Mouse (Mus musculus) midbrain, embryonic 15.5 days (tissue): Measurements from ENCODE around the gene Ino80b. TPM values are rescaled to one million over a fixed set of nuclear protein-coding genes. Genes with fewer than 3 reads are reported as not detected.
A peak's percentile ranks its signal among the peaks of the same experiment; 100 is the strongest.

Experiments
- ATAC-seq: fragments of 200-750 bp; cut with Nextera tagmentation; replicated peaks from 2 replicates; pipeline ENCODE4 v1.8.0; 2017; ENCODE audit warnings: moderate TSS enrichment
- H3K27ac ChIP-seq: fragments of 300-500 bp; sonication (generic); 2 replicates; pipeline ENCODE4 v1.5.1; 2015; ENCODE audit warnings: mild to moderate bottlenecking, inconsistent platforms
- H3K27me3 ChIP-seq: fragments of 300-500 bp; sonication (generic); replicated peaks from 2 replicates; pipeline ENCODE4 v1.6.1; 2015; ENCODE audit warnings: inconsistent platforms
- H3K36me3 ChIP-seq: fragments of 300-500 bp; sonication (generic); replicated peaks from 2 replicates; pipeline ENCODE4 v1.6.1; 2015; ENCODE audit warnings: inconsistent platforms
- H3K4me1 ChIP-seq: fragments of 300-500 bp; sonication (generic); 2 replicates; pipeline ENCODE4 v1.6.1; 2015; ENCODE audit warnings: inconsistent platforms
- H3K4me2 ChIP-seq: fragments of 300-500 bp; sonication (generic); 2 replicates; pipeline ENCODE4 v1.6.1; 2015; ENCODE audit warnings: inconsistent platforms, mild to moderate bottlenecking, moderate library complexity
- H3K4me3 ChIP-seq: fragments of 300-500 bp; sonication (generic); 2 replicates; pipeline ENCODE4 v1.5.1; 2015; ENCODE audit warnings: mild to moderate bottlenecking, inconsistent platforms
- H3K9ac ChIP-seq: fragments of 300-500 bp; sonication (generic); 2 replicates; pipeline ENCODE4 v1.6.1; 2015; ENCODE audit warnings: mild to moderate bottlenecking, inconsistent platforms
- H3K9me3 ChIP-seq: fragments of 300-500 bp; sonication (generic); 2 replicates; pipeline ENCODE4 v1.6.1; 2016; ENCODE audit warnings: inconsistent platforms
- WGBS: fragments of 180-500 bp; shearing (Covaris S2); methylation state at CpG from one replicate; pipeline ENCODE4 v1.1.7; 2015; ENCODE audit warnings: mixed read lengths; 5-methylcytosine and 5-hydroxymethylcytosine counted together
- polyA plus RNA-seq: library from polyadenylated mRNA; unstranded; fragments of >200 nt; fragmentation: Nextera tagmentation; extraction: Ambion mirVana; gene quantifications from 2 replicates; pipeline ENCODE4 v1.2.1, GENCODE M21; 2015

Ino80b gene
- polyA plus RNA-seq, 1 experiment from 2014 or later, result 15.1 TPM

DNA sequence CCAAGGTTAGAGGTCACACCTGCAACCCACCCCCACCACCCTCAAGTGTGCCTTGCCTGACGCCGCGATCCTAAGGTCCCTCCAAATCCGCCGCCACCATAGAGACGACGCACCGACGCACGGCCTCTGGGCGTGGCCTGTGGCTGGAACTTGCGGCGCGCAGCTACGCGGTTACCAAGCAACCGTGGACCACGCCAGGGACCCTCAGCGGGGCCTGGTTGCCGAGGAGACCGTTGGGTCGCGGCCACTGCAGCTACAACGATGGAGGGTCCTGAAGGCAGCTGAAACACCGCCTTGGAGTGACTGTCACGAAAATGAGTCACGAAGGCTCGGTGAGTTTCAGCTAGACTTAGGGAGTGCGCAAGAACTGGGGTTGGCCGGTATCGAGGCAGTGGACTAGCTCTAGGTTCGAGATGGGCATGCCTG is 31.0 kb upstream of the Ino80b start, which contains the start of the genes Wdr54 and 1700003E16Rik:
Gene Wdr54, minus strand, starts transcription at position 139 of the 426 bp plus-strand sequence.
Gene 1700003E16Rik, plus strand, starts transcription at position 146 of the 426 bp plus-strand sequence.
- H3K4me3 ChIP-seq, result peak within 1 kb of the TSS; percentile 59
- peaks cover 24% of the 10 kb centered on the region for H3K4me1 ChIP-seq
- peak within 1 kb of the TSS; percentile 46; the same call in 1 of the 2 replicates for H3K27ac ChIP-seq
- H3K36me3 ChIP-seq, result no peaks in the 10 kb centered on the region; the same call in 1 of the 2 replicates
- H3K9ac ChIP-seq, result peak within 1 kb of the TSS; percentile 43
- H3K4me2 ChIP-seq, result peak within 1 kb of the TSS; percentile 66
- peaks cover 15% of the 10 kb centered on the region for H3K27me3 ChIP-seq
- H3K9me3 ChIP-seq, result no peaks in the 10 kb centered on the region
- ATAC-seq, result peak; percentile 94
- WGBS, result under 1% methylated on average over 32 of the region's 32 CpGs

DNA sequence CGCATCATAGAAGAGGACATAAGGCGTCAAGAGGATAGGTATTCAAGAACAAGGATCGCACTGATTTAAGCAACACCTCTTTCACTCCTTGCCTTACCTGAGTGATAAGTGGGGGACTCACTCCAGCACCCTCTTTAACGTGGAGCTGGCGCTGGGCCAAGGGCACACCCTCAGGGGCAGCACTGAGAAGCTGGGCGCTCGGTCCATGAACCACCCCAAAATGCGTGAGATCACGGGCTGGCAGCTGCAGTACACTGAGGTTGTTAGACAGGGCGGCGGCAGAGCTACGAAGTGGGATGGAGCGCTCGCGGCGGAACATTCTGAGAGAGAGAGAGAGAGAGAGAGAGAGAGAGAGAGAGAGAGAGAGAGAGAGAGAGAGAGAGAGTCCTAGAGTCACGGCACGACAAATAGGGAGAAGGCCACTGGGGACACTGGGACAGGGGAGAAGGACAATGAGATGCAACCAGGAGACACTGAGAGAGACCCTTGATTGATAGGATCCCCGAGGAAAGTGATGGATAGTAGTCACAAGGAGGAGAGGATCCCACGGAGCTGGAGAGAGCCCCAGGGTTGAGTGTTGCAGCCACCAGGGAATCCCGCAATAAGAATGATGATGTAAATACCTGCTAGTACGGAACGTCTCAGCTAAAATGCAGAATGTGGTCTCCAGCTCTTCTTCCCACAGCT is 30.5 kb upstream of the Ino80b start:
- 7% methylated on average over 23 of the region's 23 CpGs for WGBS
- Histone ChIP-seq H3K27ac (peak overlapping the region; percentile 46; the same call in 1 of the 2 replicates), H3K36me3 (no peaks in the 10 kb centered on the region; the same call in 1 of the 2 replicates), H3K9ac (peak overlapping the region; percentile 43), H3K9me3 (no peaks in the 10 kb centered on the region), H3K4me2 (peak overlapping the region; percentile 66), H3K4me1 (peaks cover 24% of the 10 kb centered on the region), H3K4me3 (peak overlapping the region; percentile 59), H3K27me3 (peaks cover 9% of the 10 kb centered on the region)
- peak; percentile 62 for ATAC-seq

DNA sequence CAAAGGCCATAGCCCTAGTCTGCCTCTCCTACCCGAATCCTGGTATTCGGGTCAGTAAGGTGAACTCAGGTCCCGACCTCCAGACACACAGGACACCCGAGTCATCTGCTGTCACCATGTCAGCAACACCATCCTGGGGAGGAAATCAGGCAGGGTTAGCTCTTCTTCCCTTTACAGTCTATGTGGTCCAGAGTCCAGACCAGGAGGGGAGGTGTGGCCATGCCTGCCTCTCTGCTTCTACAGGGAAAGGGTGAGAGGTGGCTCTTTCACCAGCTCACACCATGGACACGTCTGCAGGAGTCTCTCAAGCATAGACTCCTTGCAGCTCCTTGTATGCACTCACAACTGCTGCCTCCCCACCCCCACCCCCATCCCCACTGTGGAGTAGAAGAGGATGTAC is 28.3 kb upstream of the Ino80b start:
- H3K4me1 ChIP-seq, result peaks cover 24% of the 10 kb centered on the region
- H3K9ac ChIP-seq, result no peak overlapping the region
- H3K9me3 ChIP-seq, result no peaks in the 10 kb centered on the region
- H3K27me3 ChIP-seq, result no peaks in the 10 kb centered on the region
- H3K4me3 ChIP-seq, result no peak overlapping the region
- H3K27ac ChIP-seq, result no peak overlapping the region
- no peak overlapping the region for H3K4me2 ChIP-seq
- ATAC-seq, result no peak
- 79% methylated on average over 5 of the region's 5 CpGs for whole genome bisulfite sequencing
- no peaks in the 10 kb centered on the region; the same call in 1 of the 2 replicates for H3K36me3 ChIP-seq

DNA sequence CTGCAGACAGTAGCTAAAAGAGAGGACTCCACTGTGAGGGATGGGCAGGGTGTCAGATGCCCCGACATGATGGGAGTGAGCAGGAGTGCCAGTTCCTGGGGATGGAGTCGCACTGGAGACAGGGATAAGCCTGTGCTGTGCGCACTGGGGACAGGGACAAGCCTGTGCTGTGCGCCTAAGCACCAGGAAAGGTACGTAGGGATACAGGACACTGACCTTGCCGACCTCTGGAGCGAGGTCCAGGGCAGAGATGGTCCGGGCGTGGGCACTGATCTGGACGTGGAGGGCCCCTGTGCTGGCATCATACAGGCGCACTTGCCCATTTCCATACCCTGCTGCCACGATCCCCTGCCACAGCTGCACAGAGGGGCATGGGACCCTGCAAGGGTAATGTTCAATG is 27.8 kb upstream of the Ino80b start:
- H3K9ac ChIP-seq, result no peak overlapping the region

DNA sequence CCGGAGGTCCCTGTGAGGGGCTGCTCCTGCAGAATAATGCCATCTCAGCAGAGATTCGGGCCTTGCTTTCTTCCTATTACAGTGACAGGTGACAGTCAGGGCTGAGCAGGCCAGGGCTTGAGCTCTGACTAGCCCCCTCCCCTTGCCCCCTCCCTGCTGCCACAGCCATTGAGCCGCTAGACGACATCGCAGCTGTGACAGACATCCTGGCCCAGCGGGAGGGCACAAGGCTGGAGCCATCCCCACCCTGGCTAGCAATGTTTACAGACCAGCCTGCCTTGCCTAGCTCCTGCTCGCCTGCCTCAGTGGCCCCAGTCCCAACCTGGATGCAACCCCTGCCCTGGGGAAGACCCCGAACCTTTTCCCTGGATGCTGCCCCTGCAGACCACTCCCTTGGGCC is 26.5 kb upstream of the Ino80b start:
- Histone ChIP-seq H3K27ac (no peak overlapping the region), H3K4me3 (no peak overlapping the region), H3K4me1 (peaks cover 22% of the 10 kb centered on the region), H3K36me3 (no peaks in the 10 kb centered on the region; the same call in 1 of the 2 replicates), H3K4me2 (no peak overlapping the region), H3K9me3 (no peaks in the 10 kb centered on the region), H3K9ac (no peak overlapping the region), H3K27me3 (no peaks in the 10 kb centered on the region)
- 20% methylated on average over 8 of the region's 8 CpGs for WGBS
- no peak for ATAC-seq

More for the DNA sequence above, 27.8 kb upstream of the Ino80b start:
- no peaks in the 10 kb centered on the region for H3K27me3 ChIP-seq
- 87% methylated on average over 12 of the region's 12 CpGs for WGBS
- ATAC-seq, result no peak
- H3K9me3 ChIP-seq, result no peaks in the 10 kb centered on the region
- H3K4me1 ChIP-seq, result peaks cover 24% of the 10 kb centered on the region
- H3K4me3 ChIP-seq, result no peak overlapping the region
- no peak overlapping the region for H3K27ac ChIP-seq
- no peak overlapping the region for H3K4me2 ChIP-seq
- H3K36me3 ChIP-seq, result no peaks in the 10 kb centered on the region; the same call in 1 of the 2 replicates

- WGBS, result 62% methylated on average over 7 of the region's 7 CpGs
- H3K4me2 ChIP-seq, result no peak overlapping the region
- no peaks in the 10 kb centered on the region for H3K36me3 ChIP-seq
- H3K4me1 ChIP-seq, result peaks cover 8% of the 10 kb centered on the region; the same call in 1 of the 2 replicates
- H3K27ac ChIP-seq, result no peak overlapping the region
- no peak overlapping the region for H3K9ac ChIP-seq
- no peaks in the 10 kb centered on the region for H3K27me3 ChIP-seq
- no peak overlapping the region for H3K4me3 ChIP-seq
- H3K9me3 ChIP-seq, result no peaks in the 10 kb centered on the region
- no peak for ATAC-seq
Observed at GRCm38 (mm10) chr6:83147280-83147679, 22.0 kb upstream of the Ino80b start.

GRCm38 (mm10) chr6:83145805-83146204 is 20.6 kb upstream of the Ino80b start:
- ATAC-seq, result no peak
- H3K9me3 ChIP-seq, result no peaks in the 10 kb centered on the region
- H3K4me3 ChIP-seq, result no peak overlapping the region
- no peak overlapping the region for H3K27ac ChIP-seq
- H3K36me3 ChIP-seq, result no peaks in the 10 kb centered on the region
- 76% methylated on average over 9 of the region's 9 CpGs for WGBS
- no peak overlapping the region for H3K4me2 ChIP-seq
- peaks cover 8% of the 10 kb centered on the region for H3K4me1 ChIP-seq
- H3K9ac ChIP-seq, result no peak overlapping the region
- H3K27me3 ChIP-seq, result no peaks in the 10 kb centered on the region

GRCm38 (mm10) chr6:83145209-83145608 is 20.0 kb upstream of the Ino80b start:
- no peak for ATAC-seq
- Histone ChIP-seq H3K4me1 (peaks cover 8% of the 10 kb centered on the region), H3K4me3 (no peak overlapping the region), H3K36me3 (no peaks in the 10 kb centered on the region), H3K4me2 (no peak overlapping the region), H3K9ac (no peak overlapping the region), H3K27me3 (no peaks in the 10 kb centered on the region), H3K27ac (no peak overlapping the region), H3K9me3 (no peaks in the 10 kb centered on the region)
- 84% methylated on average over 2 of the region's 2 CpGs for WGBS

GRCm38 (mm10) chr6:83142886-83143285 is 17.7 kb upstream of the Ino80b start:
- WGBS, result 57% methylated on average over 11 of the region's 11 CpGs
- H3K9me3 ChIP-seq, result no peaks in the 10 kb centered on the region
- no peak for ATAC-seq
- H3K4me3 ChIP-seq, result no peak overlapping the region
- H3K4me1 ChIP-seq, result peaks cover 15% of the 10 kb centered on the region
- H3K27ac ChIP-seq, result no peak overlapping the region
- peak overlapping the region; percentile 53; the same call in 1 of the 2 replicates for H3K4me2 ChIP-seq
- H3K36me3 ChIP-seq, result no peaks in the 10 kb centered on the region
- H3K27me3 ChIP-seq, result no peaks in the 10 kb centered on the region
- no peak overlapping the region for H3K9ac ChIP-seq

DNA sequence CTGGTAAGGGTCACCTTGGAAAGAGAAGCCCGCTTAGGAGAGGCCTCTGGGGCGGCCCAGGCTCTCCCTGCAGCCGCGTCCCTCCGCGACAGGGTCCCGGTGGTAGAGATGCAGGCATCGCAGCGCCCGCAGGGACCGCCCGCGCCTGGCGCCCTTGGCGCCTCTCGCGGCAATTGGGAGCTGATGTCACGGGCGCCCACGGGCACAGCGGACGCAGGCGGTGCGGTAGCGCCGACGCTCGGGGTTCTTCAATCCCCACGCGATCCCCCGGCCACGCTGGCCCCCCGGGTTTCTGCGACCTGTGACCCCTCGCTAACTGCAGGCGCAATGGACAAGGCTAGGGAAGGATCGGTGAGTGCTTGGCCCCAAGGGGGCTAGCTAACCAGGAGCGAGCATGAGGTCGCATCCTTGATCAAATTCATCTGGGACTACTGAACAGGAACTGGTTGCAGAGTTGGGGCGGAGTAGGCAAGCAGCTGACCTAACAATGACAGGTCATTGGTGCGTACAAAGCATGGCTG is 17.0 kb upstream of the Ino80b start:
- peak overlapping the region; percentile 21 for H3K9ac ChIP-seq
- no peak overlapping the region for H3K27ac ChIP-seq
- H3K36me3 ChIP-seq, result no peaks in the 10 kb centered on the region
- H3K4me2 ChIP-seq, result peak overlapping the region; percentile 53
- no peaks in the 10 kb centered on the region for H3K27me3 ChIP-seq
- peaks cover 21% of the 10 kb centered on the region for H3K4me1 ChIP-seq
- 1% methylated on average over 41 of the region's 41 CpGs for WGBS
- H3K9me3 ChIP-seq, result no peaks in the 10 kb centered on the region
- peak; percentile 22 for ATAC-seq
- H3K4me3 ChIP-seq, result peak overlapping the region; percentile 28

- 40% methylated on average over 4 of the region's 4 CpGs for WGBS
- peak overlapping the region; percentile 21; the same call in 1 of the 2 replicates for H3K9ac ChIP-seq
Observed at GRCm38 (mm10) chr6:83141636-83142035, 16.4 kb upstream of the Ino80b start.

GRCm38 (mm10) chr6:83140044-83140443 is 14.8 kb upstream of the Ino80b start:
- no peak overlapping the region for H3K4me2 ChIP-seq
- 89% methylated on average over 8 of the region's 8 CpGs for WGBS
- no peaks in the 10 kb centered on the region for H3K36me3 ChIP-seq
- peaks cover 6% of the 10 kb centered on the region; the same call in 1 of the 2 replicates for H3K27me3 ChIP-seq
- no peak overlapping the region for H3K9ac ChIP-seq
- H3K4me1 ChIP-seq, result peaks cover 38% of the 10 kb centered on the region
- no peaks in the 10 kb centered on the region for H3K9me3 ChIP-seq
- no peak for ATAC-seq
- H3K27ac ChIP-seq, result no peak overlapping the region
- H3K4me3 ChIP-seq, result no peak overlapping the region

More at GRCm38 (mm10) chr6:83141636-83142035, 16.4 kb upstream of the Ino80b start:
- H3K4me3 ChIP-seq, result peak overlapping the region; percentile 28; the same call in 1 of the 2 replicates
- no peak overlapping the region for H3K27ac ChIP-seq
- H3K27me3 ChIP-seq, result 0 out of 2 replicates have a peak, but pooled peaks cover 2% of the 10 kb centered on the region
- H3K36me3 ChIP-seq, result no peaks in the 10 kb centered on the region
- ATAC-seq, result no peak
- H3K9me3 ChIP-seq, result no peaks in the 10 kb centered on the region
- H3K4me2 ChIP-seq, result peak overlapping the region; percentile 53
- H3K4me1 ChIP-seq, result peaks cover 28% of the 10 kb centered on the region
